Mouse (Mus musculus) heart, embryonic 10.5 days (tissue): ENCODE data around the gene Rhbdf2. TPM values are rescaled to one million over a fixed set of nuclear protein-coding genes. Genes with fewer than 3 reads are reported as not detected.
"Not testable (repeated sequence)": the region's sequence is repeated elsewhere in the genome, so short reads cannot be mapped to it uniquely, and the experiment has no call there.

Source experiments
- DNase-seq: peaks from one replicate; pipeline ENCODE4 v3.0.0-alpha.2; 2017; ENCODE audit warnings: low spot score
- H3K27ac ChIP-seq: fragments of 300-500 bp; sonication (generic); 2 replicates; pipeline ENCODE4 v1.5.1; 2016; ENCODE audit warnings: mild to moderate bottlenecking
- H3K27me3 ChIP-seq: fragments of 300-500 bp; sonication (generic); 2 replicates; pipeline ENCODE4 v1.6.1; 2016; ENCODE audit warnings: mild to moderate bottlenecking; ENCODE audit not compliant: poor library complexity, insufficient read depth, severe bottlenecking
- H3K36me3 ChIP-seq: fragments of 300-500 bp; sonication (generic); 2 replicates; pipeline ENCODE4 v1.6.1; 2016; ENCODE audit warnings: mild to moderate bottlenecking, moderate library complexity
- H3K4me1 ChIP-seq: fragments of 300-500 bp; sonication (generic); 2 replicates; pipeline ENCODE4 v1.6.1; 2016; ENCODE audit warnings: mild to moderate bottlenecking
- H3K4me3 ChIP-seq: fragments of 300-500 bp; sonication (generic); 2 replicates; pipeline ENCODE4 v1.5.1; 2016; ENCODE audit warnings: mild to moderate bottlenecking, moderate library complexity
- H3K9me3 ChIP-seq: fragments of 300-500 bp; sonication (generic); 2 replicates; pipeline ENCODE4 v1.6.1; 2016; ENCODE audit warnings: mild to moderate bottlenecking, moderate library complexity
- WGBS: fragments of 180-500 bp; shearing (Covaris S2); methylation state at CpG from one replicate; pipeline ENCODE4 v1.1.7; 2016; 5-methylcytosine and 5-hydroxymethylcytosine counted together
- polyA plus RNA-seq: library from polyadenylated mRNA; unstranded; fragments of >200 nt; fragmentation: Nextera tagmentation; extraction: Ambion mirVana; gene quantifications from 2 replicates; pipeline ENCODE4 v1.2.1, GENCODE M21; 2016

The Rhbdf2 gene
- polyA plus RNA-seq, 1 experiment from 2014 or later = 6.7 TPM

- Histone ChIP-seq H3K4me1 (peaks cover 94% of the 10 kb centered on the region), H3K27ac (0 out of 2 replicates have a peak overlapping the region, but pooled peaks have one; percentile 48), H3K4me3 (no peak overlapping the region), H3K27me3 (no peaks in the 10 kb centered on the region), H3K9me3 (no peaks in the 10 kb centered on the region), H3K36me3 (no peaks in the 10 kb centered on the region)
- 90% methylated on average over 7 of the region's 7 CpGs for WGBS
- no peak for DNase-seq
Measured at GRCm38 (mm10) chr11:116618666-116619065, 8.2 kb downstream of the Rhbdf2 start.

DNA sequence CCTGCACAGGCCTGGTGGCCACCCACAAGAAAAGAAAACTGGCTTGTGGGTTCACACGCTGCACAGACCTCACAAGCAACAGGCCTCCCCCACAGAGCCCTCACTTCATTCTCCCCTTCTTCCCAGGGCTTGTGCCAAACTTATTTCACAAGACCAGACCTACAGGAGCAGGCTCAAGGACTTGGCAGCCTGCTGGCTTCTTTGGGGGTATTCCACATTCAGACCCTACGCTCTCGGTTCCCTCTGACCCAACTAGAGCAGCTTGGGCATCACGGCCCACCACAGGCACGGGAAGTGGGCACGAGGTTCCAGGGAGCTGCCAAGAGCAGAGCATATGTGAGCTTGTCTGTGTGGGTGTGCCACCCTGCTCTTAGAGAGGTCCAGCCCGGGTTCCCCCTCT is 9.2 kb downstream of the Rhbdf2 start:
- WGBS = 85% methylated on average over 7 of the region's 7 CpGs
- H3K27ac ChIP-seq = peak overlapping the region; percentile 62; the same call in 1 of the 2 replicates
- H3K9me3 ChIP-seq = no peaks in the 10 kb centered on the region

GRCm38 (mm10) chr11:116616438-116617118 is 10.2 kb downstream of the Rhbdf2 start:
- Histone ChIP-seq H3K27ac (peak overlapping the region; percentile 67), H3K4me3 (no peak overlapping the region), H3K9me3 (no peaks in the 10 kb centered on the region), H3K27me3 (no peaks in the 10 kb centered on the region), H3K4me1 (peaks cover 81% of the 10 kb centered on the region), H3K36me3 (no peaks in the 10 kb centered on the region)
- DNase-seq = no peak
- 75% methylated on average over 10 of the region's 10 CpGs for WGBS

More for the DNA sequence above, 9.2 kb downstream of the Rhbdf2 start:
- DNase-seq = no peak
- H3K36me3 ChIP-seq = no peaks in the 10 kb centered on the region
- peaks cover 92% of the 10 kb centered on the region for H3K4me1 ChIP-seq
- H3K27me3 ChIP-seq = no peaks in the 10 kb centered on the region
- H3K4me3 ChIP-seq = no peak overlapping the region

GRCm38 (mm10) chr11:116615735-116616437 is 10.9 kb downstream of the Rhbdf2 start:
- peaks cover 74% of the 10 kb centered on the region for H3K4me1 ChIP-seq
- H3K27ac ChIP-seq = peak overlapping the region; percentile 67
- H3K4me3 ChIP-seq = peak overlapping the region; percentile 33; the same call in 1 of the 2 replicates
- peak; percentile 90 for DNase-seq
- H3K27me3 ChIP-seq = no peaks in the 10 kb centered on the region
- no peaks in the 10 kb centered on the region for H3K36me3 ChIP-seq
- 32% methylated on average over 15 of the region's 15 CpGs for WGBS
- no peaks in the 10 kb centered on the region for H3K9me3 ChIP-seq

- WGBS = 85% methylated on average over 6 of the region's 6 CpGs
- Histone ChIP-seq H3K27ac (peak overlapping the region; percentile 36; the same call in 1 of the 2 replicates), H3K4me3 (no peak overlapping the region), H3K4me1 (peaks cover 66% of the 10 kb centered on the region), H3K9me3 (no peaks in the 10 kb centered on the region), H3K27me3 (no peaks in the 10 kb centered on the region), H3K36me3 (0 out of 2 replicates have a peak, but pooled peaks cover 5% of the 10 kb centered on the region)
- no peak for DNase-seq
Measured at GRCm38 (mm10) chr11:116613234-116613633, 13.6 kb downstream of the Rhbdf2 start.

- Histone ChIP-seq H3K27me3 (no peaks in the 10 kb centered on the region), H3K36me3 (peaks cover 12% of the 10 kb centered on the region; the same call in 1 of the 2 replicates), H3K27ac (peak overlapping the region; percentile 12; the same call in 1 of the 2 replicates), H3K4me3 (no peak overlapping the region), H3K9me3 (no peaks in the 10 kb centered on the region), H3K4me1 (peaks cover 60% of the 10 kb centered on the region)
- no peak for DNase-seq
- WGBS = 87% methylated on average over 1 of the region's 1 CpGs
Measured at GRCm38 (mm10) chr11:116612554-116612953, 14.3 kb downstream of the Rhbdf2 start.

GRCm38 (mm10) chr11:116611883-116612282 is 14.9 kb downstream of the Rhbdf2 start:
- peaks cover 56% of the 10 kb centered on the region for H3K4me1 ChIP-seq
- no peaks in the 10 kb centered on the region for H3K27me3 ChIP-seq
- WGBS = 88% methylated on average over 9 of the region's 9 CpGs

GRCm38 (mm10) chr11:116611168-116611567 is 15.7 kb downstream of the Rhbdf2 start:
- not testable (repeated sequence) for H3K9me3 ChIP-seq, H3K4me3 ChIP-seq, DNase-seq, H3K27me3 ChIP-seq, H3K27ac ChIP-seq
- Histone ChIP-seq H3K4me1 (peaks cover 49% of the 10 kb centered on the region), H3K36me3 (peaks cover 24% of the 10 kb centered on the region)
- 86% methylated on average over 8 of the region's 9 CpGs for WGBS

More at GRCm38 (mm10) chr11:116611883-116612282, 14.9 kb downstream of the Rhbdf2 start:
- no peak for DNase-seq
- no peaks in the 10 kb centered on the region for H3K9me3 ChIP-seq
- peaks cover 17% of the 10 kb centered on the region for H3K36me3 ChIP-seq
- H3K4me3 ChIP-seq = no peak overlapping the region
- H3K27ac ChIP-seq = no peak overlapping the region

GRCm38 (mm10) chr11:116609965-116610630 is 16.7 kb downstream of the Rhbdf2 start:
- H3K27me3 ChIP-seq = 0 out of 2 replicates have a peak, but pooled peaks cover 3% of the 10 kb centered on the region
- peaks cover 38% of the 10 kb centered on the region for H3K4me1 ChIP-seq
- 0 out of 2 replicates have a peak overlapping the region, but pooled peaks have one; percentile 30 for H3K27ac ChIP-seq
- DNase-seq = no peak
- H3K36me3 ChIP-seq = peaks cover 34% of the 10 kb centered on the region
- no peaks in the 10 kb centered on the region for H3K9me3 ChIP-seq
- no peak overlapping the region for H3K4me3 ChIP-seq
- WGBS = 79% methylated on average over 15 of the region's 15 CpGs

DNA sequence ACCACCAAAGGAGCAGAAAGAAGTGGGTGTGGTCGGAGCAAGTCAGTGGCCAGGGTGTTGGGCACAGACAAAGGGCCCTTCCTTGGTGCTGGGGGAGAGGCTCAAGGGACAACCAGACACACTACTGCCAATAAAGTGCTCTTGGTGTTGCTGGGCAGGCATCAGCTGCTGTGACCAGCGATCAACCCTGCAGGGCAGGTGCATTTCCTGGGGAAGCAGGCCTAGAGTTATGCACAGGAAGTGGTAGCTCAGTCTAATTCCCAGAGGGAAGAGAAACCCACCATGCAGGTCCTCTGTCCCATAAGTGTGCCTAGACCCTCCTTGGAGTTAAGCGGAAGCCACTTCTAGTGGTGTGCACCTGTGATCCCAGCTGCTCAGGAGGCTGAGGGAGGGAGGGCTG is 19.1 kb downstream of the Rhbdf2 start:
- WGBS = 93% methylated on average over 3 of the region's 3 CpGs
- DNase-seq = no peak
- Histone ChIP-seq H3K27ac (no peak overlapping the region), H3K4me1 (peaks cover 36% of the 10 kb centered on the region), H3K36me3 (peaks cover 57% of the 10 kb centered on the region), H3K27me3 (peaks cover 6% of the 10 kb centered on the region; the same call in 1 of the 2 replicates), H3K9me3 (no peaks in the 10 kb centered on the region), H3K4me3 (no peak overlapping the region)

DNA sequence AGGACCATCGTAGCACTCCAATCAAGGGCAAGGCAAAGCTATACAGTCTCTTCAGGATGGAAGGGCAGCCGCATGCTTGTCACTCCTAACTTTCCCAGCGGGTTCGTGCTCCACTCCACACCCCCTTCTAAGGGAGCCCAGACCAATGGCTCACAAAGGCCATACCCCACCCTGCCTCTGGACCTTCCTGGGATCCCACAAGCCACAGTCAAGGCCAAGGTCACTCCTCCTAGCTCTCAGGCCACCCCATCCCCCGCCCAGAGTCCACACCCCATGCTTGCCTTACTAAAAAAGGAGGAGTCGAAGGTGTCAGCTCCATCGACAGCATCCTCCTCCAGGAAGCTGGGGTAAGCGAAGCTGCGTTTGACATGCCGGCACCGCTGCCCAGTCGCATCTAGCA is 22.7 kb downstream of the Rhbdf2 start:
- DNase-seq = no peak
- Histone ChIP-seq H3K9me3 (no peaks in the 10 kb centered on the region), H3K27ac (peak overlapping the region; percentile 48; the same call in 1 of the 2 replicates), H3K27me3 (peaks cover 17% of the 10 kb centered on the region), H3K4me1 (peaks cover 25% of the 10 kb centered on the region), H3K36me3 (peaks cover 89% of the 10 kb centered on the region), H3K4me3 (no peak overlapping the region)
- WGBS = 82% methylated on average over 12 of the region's 12 CpGs

DNA sequence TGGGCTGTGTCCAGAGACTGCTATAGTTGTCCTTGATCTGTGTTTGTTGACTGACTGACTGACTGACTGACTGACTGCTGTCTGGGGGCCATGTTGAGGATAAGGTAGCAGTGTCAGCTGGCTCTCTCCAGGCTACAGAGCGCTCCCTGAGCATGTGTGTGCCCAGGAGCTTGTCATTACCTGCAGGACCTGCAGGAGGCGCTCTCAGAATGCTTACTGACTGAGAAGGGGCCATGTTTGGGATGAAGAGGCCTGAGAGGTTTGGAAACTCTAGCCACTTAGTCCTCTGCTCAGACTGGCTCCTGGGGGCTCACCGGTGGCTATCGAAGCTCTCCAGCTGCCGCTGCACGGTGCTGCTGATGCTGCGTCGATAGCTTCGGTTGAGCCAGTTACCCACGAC is 23.5 kb downstream of the Rhbdf2 start:
- WGBS = 74% methylated on average over 10 of the region's 10 CpGs
- Histone ChIP-seq H3K27ac (0 out of 2 replicates have a peak overlapping the region, but pooled peaks have one; percentile 48), H3K4me3 (no peak overlapping the region), H3K4me1 (peaks cover 19% of the 10 kb centered on the region), H3K27me3 (peaks cover 17% of the 10 kb centered on the region), H3K36me3 (peaks cover 92% of the 10 kb centered on the region), H3K9me3 (no peaks in the 10 kb centered on the region)
- DNase-seq = no peak
